Mouse (Mus musculus) hindbrain, embryonic 15.5 days (tissue): ENCODE measurements at regions not wholly inside any gene's neighbourhood (a gene's known extent, or its start where the extent isn't known, plus 50 kb on each side); places are given as distances from the start of the nearest gene placed in this dataset.

Experiments
- ATAC-seq: fragments of 200-750 bp; cut with Nextera tagmentation; 2 replicates; pipeline ENCODE4 v1.8.0; 2017; ENCODE audit warnings: low read depth, moderate number of reproducible peaks, moderate TSS enrichment; ENCODE audit not compliant: low FRiP score
- H3K27ac ChIP-seq: fragments of 300-500 bp; sonication (generic); replicated peaks from 2 replicates; pipeline ENCODE4 v1.5.1; 2015; ENCODE audit warnings: mild to moderate bottlenecking, inconsistent platforms
- H3K27me3 ChIP-seq: fragments of 300-500 bp; sonication (generic); 2 replicates; pipeline ENCODE4 v1.6.1; 2015; ENCODE audit warnings: control low read depth, inconsistent platforms
- H3K36me3 ChIP-seq: fragments of 300-500 bp; sonication (generic); 2 replicates; pipeline ENCODE4 v1.6.1; 2015; ENCODE audit warnings: control low read depth, inconsistent platforms
- H3K4me1 ChIP-seq: fragments of 300-500 bp; sonication (generic); replicated peaks from 2 replicates; pipeline ENCODE4 v1.6.1; 2015; ENCODE audit warnings: control low read depth, inconsistent platforms
- H3K4me2 ChIP-seq: fragments of 300-500 bp; sonication (generic); 2 replicates; pipeline ENCODE4 v1.6.1; 2015; ENCODE audit warnings: moderate library complexity, mild to moderate bottlenecking, inconsistent platforms
- H3K4me3 ChIP-seq: fragments of 300-500 bp; sonication (generic); 2 replicates; pipeline ENCODE4 v1.5.1; 2015; ENCODE audit warnings: mild to moderate bottlenecking, inconsistent platforms
- H3K9ac ChIP-seq: fragments of 300-500 bp; sonication (generic); 2 replicates; pipeline ENCODE4 v1.6.1; 2015; ENCODE audit warnings: inconsistent platforms
- H3K9me3 ChIP-seq: fragments of 300-500 bp; sonication (generic); 2 replicates; pipeline ENCODE4 v1.6.1; 2016; ENCODE audit warnings: control low read depth, inconsistent platforms
- WGBS: fragments of 180-500 bp; shearing (Covaris S2); methylation state at CpG from one replicate; pipeline ENCODE4 v1.1.7; 2015; 5-methylcytosine and 5-hydroxymethylcytosine counted together

DNA sequence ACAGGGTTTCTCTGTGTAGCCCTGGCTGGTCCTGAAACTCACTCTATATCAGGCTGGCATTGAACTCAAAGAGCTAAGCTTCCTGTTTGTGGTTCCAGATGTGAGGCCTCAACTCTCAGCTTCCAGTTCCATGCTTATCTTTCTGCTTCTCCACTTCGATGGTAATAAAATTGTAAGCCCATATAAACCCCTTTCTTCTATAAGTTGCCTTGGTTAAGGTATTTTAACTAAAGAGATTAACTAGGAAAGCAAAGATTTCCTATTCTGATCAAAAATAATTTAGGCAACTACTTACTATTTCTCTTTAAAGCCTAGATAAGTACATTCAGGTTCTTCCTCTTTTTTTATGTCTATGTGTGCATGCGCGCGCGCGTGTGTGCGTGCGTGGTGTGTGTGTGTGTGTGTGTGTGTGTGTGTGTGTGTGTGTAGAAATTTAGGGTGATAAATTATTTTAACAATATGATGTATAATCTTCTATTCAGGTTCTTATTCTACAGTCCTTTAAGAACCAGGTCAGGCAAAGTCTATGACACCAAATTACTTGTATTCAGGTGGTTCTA is 190.3 kb upstream of the Kbtbd8 start:
- Histone ChIP-seq H3K27me3 (no peaks in the 10 kb centered on the region), H3K36me3 (no peaks in the 10 kb centered on the region), H3K27ac (no peak overlapping the region), H3K4me3 (no peak overlapping the region), H3K9ac (no peak overlapping the region), H3K4me2 (no peak overlapping the region), H3K9me3 (no peaks in the 10 kb centered on the region), H3K4me1 (no peaks in the 10 kb centered on the region)
- ATAC-seq = no peak
- 97% methylated on average over 8 of the region's 8 CpGs for WGBS

DNA sequence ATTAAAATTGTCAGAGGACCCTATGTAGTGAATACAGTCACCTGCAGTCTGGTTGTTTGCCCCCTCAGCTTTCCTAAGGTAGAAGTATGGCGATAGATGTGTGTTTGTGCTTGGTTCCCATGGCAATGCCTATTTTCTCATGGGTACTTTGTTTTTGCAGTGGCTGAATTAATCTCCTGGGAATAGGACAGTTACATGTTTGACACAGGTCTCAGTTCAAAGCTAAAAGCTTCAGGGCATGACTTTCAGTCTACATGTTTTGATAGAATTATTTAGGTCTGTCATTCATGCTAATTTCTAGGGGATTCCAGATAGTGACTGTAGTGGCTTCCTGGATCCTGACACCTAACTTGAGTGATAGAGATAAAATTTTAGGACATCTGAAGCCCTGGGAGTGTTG is 191.6 kb upstream of the Kbtbd8 start:
- Histone ChIP-seq H3K27me3 (no peaks in the 10 kb centered on the region), H3K36me3 (no peaks in the 10 kb centered on the region), H3K9ac (no peak overlapping the region), H3K4me2 (no peak overlapping the region), H3K4me3 (no peak overlapping the region), H3K4me1 (no peaks in the 10 kb centered on the region), H3K27ac (no peak overlapping the region), H3K9me3 (no peaks in the 10 kb centered on the region)
- no peak for ATAC-seq
- WGBS = 76% methylated on average over 1 of the region's 1 CpGs

DNA sequence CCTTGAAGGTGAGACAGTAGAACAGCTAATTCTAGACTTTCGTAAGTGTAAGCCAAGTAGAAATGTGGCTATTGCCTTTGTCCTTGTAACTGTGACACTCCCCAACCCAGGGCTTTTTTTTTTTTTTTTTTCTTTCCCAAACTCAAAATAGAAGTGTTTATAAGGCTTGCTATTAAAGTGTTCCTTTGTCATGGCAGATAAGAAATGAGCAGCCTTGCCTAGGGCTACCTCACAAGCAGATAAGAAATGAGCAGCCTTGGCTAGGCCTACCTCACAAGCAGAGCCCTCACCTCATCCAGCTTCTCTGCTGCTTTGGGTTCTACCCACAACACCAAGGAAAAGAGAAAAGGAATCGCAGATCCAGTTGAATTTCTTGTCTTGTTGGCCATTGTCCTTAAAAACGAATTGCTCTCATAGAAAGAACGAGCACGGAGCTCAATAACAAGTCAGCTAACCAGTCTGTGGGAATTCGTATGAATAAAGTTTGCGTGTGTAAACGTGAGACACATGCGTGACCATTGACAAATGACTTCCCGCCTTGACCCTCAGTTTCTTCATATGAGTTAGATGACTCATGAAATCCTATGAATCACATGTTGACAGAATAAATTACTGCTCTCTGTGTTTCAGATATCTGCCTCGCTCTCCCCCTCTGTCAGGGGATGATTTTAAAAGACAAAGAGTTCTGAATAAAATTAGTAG is 192.6 kb upstream of the Kbtbd8 start:
- Histone ChIP-seq H3K9ac (no peak overlapping the region), H3K9me3 (no peaks in the 10 kb centered on the region), H3K4me2 (no peak overlapping the region), H3K27me3 (no peaks in the 10 kb centered on the region), H3K4me1 (no peaks in the 10 kb centered on the region), H3K36me3 (no peaks in the 10 kb centered on the region), H3K27ac (no peak overlapping the region), H3K4me3 (no peak overlapping the region)
- ATAC-seq = no peak
- WGBS = 83% methylated on average over 11 of the region's 11 CpGs

DNA sequence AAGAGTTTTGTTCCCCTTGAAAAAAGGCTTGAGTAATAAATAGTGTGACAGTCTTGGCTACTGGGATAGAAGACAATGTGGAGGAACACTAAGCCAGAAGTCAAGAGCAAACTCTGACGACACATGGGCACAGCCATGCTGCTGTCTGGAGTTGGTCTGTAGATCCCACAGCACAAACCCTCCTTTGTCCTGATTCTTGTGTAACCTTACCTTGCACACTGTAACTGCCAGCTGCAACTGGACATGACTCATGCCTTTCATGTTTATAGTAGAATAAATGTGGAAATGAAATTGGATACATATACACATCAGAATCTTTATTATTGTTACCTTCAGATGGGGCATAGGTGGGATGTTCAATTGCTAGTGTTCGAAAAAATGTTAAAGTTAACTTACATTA is 195.3 kb upstream of the Kbtbd8 start:
- Histone ChIP-seq H3K36me3 (no peaks in the 10 kb centered on the region), H3K4me3 (no peak overlapping the region), H3K9me3 (no peaks in the 10 kb centered on the region), H3K4me2 (no peak overlapping the region), H3K27me3 (no peaks in the 10 kb centered on the region), H3K4me1 (no peaks in the 10 kb centered on the region), H3K27ac (no peak overlapping the region), H3K9ac (no peak overlapping the region)
- 81% methylated on average over 2 of the region's 2 CpGs for WGBS
- no peak for ATAC-seq

DNA sequence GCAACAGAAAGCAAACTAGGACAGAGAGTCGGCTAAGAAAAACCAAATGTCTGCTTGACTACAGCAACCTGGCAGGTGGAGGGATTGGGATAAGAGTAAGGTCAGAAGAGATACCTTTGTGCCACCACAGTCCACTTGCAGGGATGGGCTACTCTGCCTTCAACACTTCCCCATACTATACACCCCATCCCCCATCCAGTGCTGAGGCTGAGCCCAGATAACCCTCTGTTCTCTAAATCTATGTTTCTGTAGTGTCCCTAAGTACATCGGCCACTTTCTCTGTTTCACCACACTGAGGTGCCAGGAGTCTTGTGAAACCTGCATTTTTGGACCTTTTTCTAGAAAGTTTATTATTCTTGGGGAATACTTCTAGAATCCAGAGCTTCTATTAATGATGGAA is 196.3 kb upstream of the Kbtbd8 start:
- no peak for ATAC-seq
- no peak overlapping the region for H3K4me2 ChIP-seq
- H3K4me3 ChIP-seq = no peak overlapping the region
- H3K9ac ChIP-seq = no peak overlapping the region
- no peaks in the 10 kb centered on the region for H3K9me3 ChIP-seq
- 96% methylated on average over 2 of the region's 2 CpGs for WGBS
- H3K27ac ChIP-seq = no peak overlapping the region
- H3K27me3 ChIP-seq = no peaks in the 10 kb centered on the region
- no peaks in the 10 kb centered on the region for H3K4me1 ChIP-seq
- H3K36me3 ChIP-seq = no peaks in the 10 kb centered on the region

DNA sequence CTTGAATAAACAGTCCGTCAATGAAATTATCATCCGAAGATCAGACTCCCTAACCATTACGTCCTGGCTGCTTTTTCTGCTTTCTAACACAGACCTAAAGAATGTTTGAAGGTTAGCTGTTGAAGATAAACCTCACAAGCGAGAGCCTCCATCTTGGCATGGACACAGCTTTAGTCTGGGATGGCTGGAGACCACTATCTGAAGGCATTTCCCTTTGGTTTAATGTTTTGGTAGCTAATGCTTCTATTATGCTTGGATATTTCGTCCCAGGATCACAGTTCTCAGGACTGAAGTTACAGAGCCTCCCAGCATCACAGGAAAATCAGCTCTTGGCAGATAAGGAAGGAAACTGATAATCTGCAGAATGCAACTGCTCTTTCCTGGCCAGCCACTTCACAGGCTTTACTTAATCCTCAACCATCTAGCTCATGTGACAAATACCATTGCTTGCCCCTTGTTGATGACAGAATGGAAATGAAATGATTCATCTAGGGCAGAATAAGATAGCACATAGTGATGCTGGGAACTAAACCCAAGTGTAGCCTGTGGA is 197.8 kb upstream of the Kbtbd8 start:
- no peaks in the 10 kb centered on the region for H3K36me3 ChIP-seq
- H3K9ac ChIP-seq = no peak overlapping the region
- H3K4me1 ChIP-seq = no peaks in the 10 kb centered on the region
- H3K9me3 ChIP-seq = no peaks in the 10 kb centered on the region
- 88% methylated on average over 5 of the region's 5 CpGs for WGBS
- ATAC-seq = no peak
- no peak overlapping the region for H3K27ac ChIP-seq
- no peak overlapping the region for H3K4me3 ChIP-seq
- H3K4me2 ChIP-seq = no peak overlapping the region
- H3K27me3 ChIP-seq = no peaks in the 10 kb centered on the region

DNA sequence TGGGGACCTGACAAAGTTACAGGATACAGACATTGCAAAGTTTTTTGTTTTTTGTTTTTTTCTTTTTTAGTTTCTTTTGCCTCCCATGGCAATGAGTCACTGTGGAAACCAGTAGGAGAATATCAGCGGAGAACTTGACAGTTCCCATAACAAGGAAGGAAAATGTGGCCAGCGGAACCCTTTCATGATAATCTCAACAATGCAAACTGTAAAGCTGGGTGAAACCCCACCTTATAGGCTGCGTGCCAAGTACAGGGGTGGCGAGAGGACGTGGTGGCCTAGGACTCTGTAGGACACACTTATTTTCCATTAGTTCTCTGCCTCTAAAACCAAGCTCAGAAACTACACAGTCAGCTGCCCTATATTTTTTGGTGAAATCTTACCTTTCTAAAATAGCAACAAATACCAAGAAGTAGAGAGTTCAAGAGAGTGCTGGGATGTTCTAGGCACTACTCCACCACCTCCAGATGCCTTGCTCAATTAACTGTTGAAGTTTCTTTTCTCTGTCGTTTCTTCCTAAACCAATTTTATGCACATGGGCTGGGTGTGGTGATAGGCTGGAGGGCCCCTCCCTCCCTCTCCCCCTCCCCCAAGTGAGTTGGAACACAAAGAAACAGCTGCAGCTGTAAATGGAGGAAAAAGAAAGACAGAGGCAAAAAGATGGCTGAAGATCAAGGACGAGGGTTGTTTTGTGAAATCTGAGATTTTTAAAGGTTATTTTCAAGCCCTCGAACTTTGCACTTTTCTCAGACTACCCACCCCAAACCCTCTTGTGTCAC is 201.0 kb upstream of the Kbtbd8 start:
- no peaks in the 10 kb centered on the region for H3K36me3 ChIP-seq
- no peak overlapping the region for H3K27ac ChIP-seq
- no peaks in the 10 kb centered on the region for H3K4me1 ChIP-seq
- H3K4me3 ChIP-seq = no peak overlapping the region
- WGBS = 67% methylated on average over 8 of the region's 8 CpGs
- H3K27me3 ChIP-seq = no peaks in the 10 kb centered on the region
- no peak for ATAC-seq
- H3K9me3 ChIP-seq = no peaks in the 10 kb centered on the region
- no peak overlapping the region for H3K4me2 ChIP-seq
- no peak overlapping the region for H3K9ac ChIP-seq

DNA sequence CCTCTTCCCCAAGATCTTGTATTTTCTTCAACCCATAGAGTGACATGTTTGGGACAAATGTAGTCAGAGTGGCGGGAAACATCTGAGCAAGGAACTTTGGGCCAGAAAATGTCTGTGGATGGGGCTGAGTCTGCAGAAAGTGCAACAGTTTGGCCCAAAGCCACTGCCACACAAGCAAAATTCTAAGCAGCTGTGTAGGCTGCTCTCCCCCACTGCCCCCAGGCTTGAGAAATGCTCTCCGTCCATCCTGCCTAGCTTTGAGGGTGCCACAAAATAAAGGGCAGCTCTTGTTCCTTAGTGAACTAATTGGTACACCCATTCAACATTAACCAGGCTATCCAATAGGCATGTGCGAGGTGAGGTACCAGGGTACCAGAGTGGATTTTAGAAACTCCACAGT is 205.2 kb upstream of the Kbtbd8 start:
- whole genome bisulfite sequencing = 74% methylated on average over 3 of the region's 3 CpGs
- Histone ChIP-seq H3K27ac (no peak overlapping the region), H3K9me3 (no peaks in the 10 kb centered on the region), H3K4me2 (no peak overlapping the region), H3K4me3 (no peak overlapping the region), H3K9ac (no peak overlapping the region), H3K4me1 (no peaks in the 10 kb centered on the region), H3K36me3 (no peaks in the 10 kb centered on the region), H3K27me3 (no peaks in the 10 kb centered on the region)
- ATAC-seq = no peak

DNA sequence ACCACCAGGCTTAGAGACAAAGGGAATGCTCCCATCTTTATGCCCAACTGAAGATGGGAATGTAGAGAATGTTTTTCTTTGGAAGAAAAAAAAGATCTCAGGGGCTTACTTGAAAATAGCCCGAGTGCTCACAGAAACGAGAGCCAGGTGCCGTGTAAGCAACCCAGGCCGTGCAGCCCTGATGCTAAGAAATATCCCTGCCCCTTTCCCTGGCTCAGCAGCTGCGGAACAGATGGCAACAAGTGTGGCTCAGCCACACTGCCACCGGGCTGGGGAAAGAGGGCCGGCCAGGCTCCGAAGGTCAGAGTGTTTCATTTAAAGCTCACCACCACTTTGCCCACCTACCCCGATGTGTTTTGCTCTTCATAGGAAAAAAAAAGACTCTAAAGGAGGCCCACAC is 205.7 kb upstream of the Kbtbd8 start:
- no peak overlapping the region for H3K9ac ChIP-seq
- 66% methylated on average over 9 of the region's 9 CpGs for WGBS
- no peaks in the 10 kb centered on the region for H3K4me1 ChIP-seq
- no peaks in the 10 kb centered on the region for H3K36me3 ChIP-seq
- no peak overlapping the region for H3K4me2 ChIP-seq
- no peak overlapping the region for H3K4me3 ChIP-seq
- no peak overlapping the region for H3K27ac ChIP-seq
- no peaks in the 10 kb centered on the region for H3K9me3 ChIP-seq
- no peaks in the 10 kb centered on the region for H3K27me3 ChIP-seq
- ATAC-seq = no peak

DNA sequence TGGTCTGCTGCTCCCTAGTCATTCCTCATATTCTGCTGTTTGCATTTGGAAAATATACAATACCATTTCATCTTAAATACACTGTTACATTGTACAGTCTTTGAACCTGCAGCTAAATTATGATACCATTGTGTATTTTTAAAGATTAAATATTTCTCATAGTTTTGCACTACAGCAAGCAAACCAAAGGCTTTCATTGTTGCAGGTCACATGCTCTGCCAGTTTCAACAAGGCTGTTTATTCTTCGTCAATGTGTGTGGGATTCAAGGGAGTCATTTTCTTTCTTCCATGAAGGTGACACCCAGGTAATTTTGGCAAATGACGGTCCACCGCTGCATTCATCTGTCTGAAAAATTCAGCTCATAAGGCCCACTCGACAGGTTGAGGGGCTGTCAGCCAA is 200.9 kb upstream of the Lrig1 start:
- WGBS = 84% methylated on average over 4 of the region's 4 CpGs
- no peak for ATAC-seq
- Histone ChIP-seq H3K27ac (no peak overlapping the region), H3K9ac (no peak overlapping the region), H3K4me2 (no peak overlapping the region), H3K27me3 (no peaks in the 10 kb centered on the region), H3K4me3 (no peak overlapping the region), H3K4me1 (no peaks in the 10 kb centered on the region), H3K9me3 (no peaks in the 10 kb centered on the region), H3K36me3 (no peaks in the 10 kb centered on the region)

DNA sequence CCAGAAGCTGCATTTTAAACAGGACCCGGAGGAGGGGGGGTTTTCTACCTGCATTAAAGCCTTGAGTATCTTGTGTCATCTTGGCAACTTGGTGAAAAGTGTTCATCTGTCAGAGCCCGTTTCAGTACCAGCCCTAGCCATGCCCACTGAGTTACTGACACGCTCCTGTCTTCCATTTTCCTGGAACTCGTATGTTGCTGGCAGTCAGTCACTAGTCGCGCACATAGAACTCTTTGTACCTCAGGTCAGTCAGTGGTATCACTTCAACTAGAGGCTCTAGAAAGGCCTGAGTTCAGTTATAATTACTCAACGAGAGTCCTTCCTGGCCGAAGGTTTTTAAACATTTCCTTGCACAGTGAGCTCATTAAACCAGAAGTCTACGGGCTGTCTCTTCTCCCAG is 198.9 kb upstream of the Lrig1 start:
- no peak overlapping the region for H3K4me2 ChIP-seq
- H3K27me3 ChIP-seq = no peaks in the 10 kb centered on the region
- H3K4me1 ChIP-seq = no peaks in the 10 kb centered on the region
- no peaks in the 10 kb centered on the region for H3K36me3 ChIP-seq
- 91% methylated on average over 9 of the region's 9 CpGs for whole genome bisulfite sequencing
- no peaks in the 10 kb centered on the region for H3K9me3 ChIP-seq
- no peak for ATAC-seq
- no peak overlapping the region for H3K9ac ChIP-seq
- no peak overlapping the region for H3K27ac ChIP-seq
- no peak overlapping the region for H3K4me3 ChIP-seq

DNA sequence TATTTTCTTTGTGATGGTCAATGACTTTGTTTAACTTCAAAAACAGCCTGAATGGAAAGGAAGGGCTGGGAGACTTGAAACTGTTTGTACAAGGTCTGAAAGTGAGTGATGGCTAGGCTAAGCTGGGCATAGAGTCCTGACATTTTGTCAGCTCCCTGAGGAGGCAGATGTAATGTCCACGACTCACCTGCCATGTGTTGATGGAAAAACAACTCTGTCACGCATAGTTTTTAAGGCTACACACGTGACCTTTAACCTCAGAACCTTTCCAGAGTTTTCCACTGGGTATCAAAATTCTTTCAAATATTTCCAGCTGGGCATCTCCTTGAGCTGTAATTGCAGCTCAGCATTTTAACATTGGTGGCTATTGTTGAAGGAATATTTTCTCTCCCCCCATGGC is 190.2 kb upstream of the Lrig1 start:
- no peak overlapping the region for H3K4me2 ChIP-seq
- no peaks in the 10 kb centered on the region for H3K36me3 ChIP-seq
- no peak overlapping the region for H3K4me3 ChIP-seq
- WGBS = 78% methylated on average over 3 of the region's 3 CpGs
- H3K9me3 ChIP-seq = no peaks in the 10 kb centered on the region
- no peaks in the 10 kb centered on the region for H3K27me3 ChIP-seq
- H3K4me1 ChIP-seq = no peaks in the 10 kb centered on the region
- no peak for ATAC-seq
- no peak overlapping the region for H3K27ac ChIP-seq
- no peak overlapping the region for H3K9ac ChIP-seq
